Mouse (Mus musculus) limb, embryonic 12.5 days (tissue): ENCODE results near the gene Sbno1. TPM values are rescaled to one million over a fixed set of nuclear protein-coding genes. Genes with fewer than 3 reads are reported as not detected.
"Not testable (repeated sequence)": the region's sequence is repeated elsewhere in the genome, so short reads cannot be mapped to it uniquely, and the experiment has no call there.

Source experiments
- ATAC-seq: fragments of 200-750 bp; cut with Nextera tagmentation; 2 replicates; pipeline ENCODE4 v1.8.0; 2017; ENCODE audit warnings: low read depth, moderate TSS enrichment; ENCODE audit not compliant: insufficient number of reproducible peaks, insufficient read depth, low FRiP score, low TSS enrichment
- H3K27ac ChIP-seq: fragments of 300-500 bp; sonication (generic); 2 replicates; pipeline ENCODE4 v1.5.1; 2016; ENCODE audit warnings: mild to moderate bottlenecking, moderate library complexity
- H3K27me3 ChIP-seq: fragments of 300-500 bp; sonication (generic); 2 replicates; pipeline ENCODE4 v1.6.1; 2016; ENCODE audit warnings: mild to moderate bottlenecking, moderate library complexity
- H3K36me3 ChIP-seq: fragments of 300-500 bp; sonication (generic); 2 replicates; pipeline ENCODE4 v1.6.1; 2016; ENCODE audit warnings: mild to moderate bottlenecking, moderate library complexity
- H3K4me1 ChIP-seq: fragments of 300-500 bp; sonication (generic); replicated peaks from 2 replicates; pipeline ENCODE4 v1.6.1; 2016
- H3K4me2 ChIP-seq: fragments of 300-500 bp; sonication (generic); 2 replicates; pipeline ENCODE4 v1.6.1; 2016; ENCODE audit warnings: mild to moderate bottlenecking, moderate library complexity
- H3K4me3 ChIP-seq: fragments of 300-500 bp; sonication (generic); replicated peaks from 2 replicates; pipeline ENCODE4 v1.5.1; 2016; ENCODE audit warnings: mild to moderate bottlenecking
- H3K9ac ChIP-seq: fragments of 300-500 bp; sonication (generic); replicated peaks from 2 replicates; pipeline ENCODE4 v1.6.1; 2016; ENCODE audit warnings: mild to moderate bottlenecking, moderate library complexity
- H3K9me3 ChIP-seq: fragments of 300-500 bp; sonication (generic); 2 replicates; pipeline ENCODE4 v1.6.1; 2016; ENCODE audit warnings: mild to moderate bottlenecking, moderate library complexity
- WGBS: fragments of 180-500 bp; shearing (Covaris S2); methylation state at CpG from one replicate; pipeline ENCODE4 v1.1.7; 2016; 5-methylcytosine and 5-hydroxymethylcytosine counted together
- polyA plus RNA-seq: library from polyadenylated mRNA; unstranded; fragments of >200 nt; fragmentation: Nextera tagmentation; extraction: Ambion mirVana; gene quantifications from 2 replicates; pipeline ENCODE4 v1.2.1, GENCODE M21; 2016

Sbno1 gene
- 89.0 and 109 TPM in 2 replicates for polyA plus RNA-seq

GRCm38 (mm10) chr5:124425412-124426259, at the start of gene Sbno1:
TSS of gene Sbno1 (minus strand) at chr5:124426001.
- H3K4me3 ChIP-seq = peak within 1 kb of the TSS; percentile 99
- no peaks in the 10 kb centered on the region for H3K27me3 ChIP-seq
- H3K9me3 ChIP-seq = no peaks in the 10 kb centered on the region
- peaks cover 7% of the 10 kb centered on the region for H3K4me1 ChIP-seq
- 1% methylated on average over 59 of the region's 81 CpGs for WGBS
- H3K4me2 ChIP-seq = peak within 1 kb of the TSS; percentile 92
- peak; percentile 90 for ATAC-seq
- peak within 1 kb of the TSS; percentile 94 for H3K9ac ChIP-seq
- H3K36me3 ChIP-seq = peaks cover 7% of the 10 kb centered on the region; the same call in 1 of the 2 replicates
- H3K27ac ChIP-seq = peak within 1 kb of the TSS; percentile 82

GRCm38 (mm10) chr5:124470591-124471171, 44.9 kb upstream of the Sbno1 start:
- Histone ChIP-seq H3K27me3 (no peaks in the 10 kb centered on the region), H3K4me2 (no peak overlapping the region), H3K27ac (no peak overlapping the region), H3K9ac (no peak overlapping the region), H3K4me1 (peaks cover 5% of the 10 kb centered on the region; the same call in 1 of the 2 replicates), H3K9me3 (no peaks in the 10 kb centered on the region), H3K36me3 (peaks cover 49% of the 10 kb centered on the region), H3K4me3 (no peak overlapping the region)
- ATAC-seq = no peak
- 87% methylated on average over 6 of the region's 6 CpGs for WGBS

GRCm38 (mm10) chr5:124469486-124469885, 43.7 kb upstream of the Sbno1 start:
- Histone ChIP-seq H3K27ac (no peak overlapping the region), H3K4me3 (no peak overlapping the region), H3K27me3 (no peaks in the 10 kb centered on the region), H3K4me2 (no peak overlapping the region), H3K4me1 (no peaks in the 10 kb centered on the region), H3K9me3 (no peaks in the 10 kb centered on the region), H3K36me3 (peaks cover 55% of the 10 kb centered on the region), H3K9ac (no peak overlapping the region)
- WGBS = 85% methylated on average over 6 of the region's 6 CpGs
- no peak for ATAC-seq

GRCm38 (mm10) chr5:124468365-124468764, 42.6 kb upstream of the Sbno1 start:
- Histone ChIP-seq H3K27ac (no peak overlapping the region), H3K9ac (no peak overlapping the region), H3K9me3 (no peaks in the 10 kb centered on the region), H3K4me2 (no peak overlapping the region), H3K27me3 (no peaks in the 10 kb centered on the region), H3K4me1 (no peaks in the 10 kb centered on the region), H3K4me3 (no peak overlapping the region), H3K36me3 (peaks cover 60% of the 10 kb centered on the region)
- ATAC-seq = no peak
- 91% methylated on average over 7 of the region's 7 CpGs for WGBS

- H3K27ac ChIP-seq = no peak overlapping the region
- no peak overlapping the region for H3K4me3 ChIP-seq
- no peak overlapping the region for H3K4me2 ChIP-seq
- H3K9me3 ChIP-seq = no peaks in the 10 kb centered on the region
- no peak overlapping the region for H3K9ac ChIP-seq
- WGBS = 88% methylated on average over 1 of the region's 1 CpGs
- H3K27me3 ChIP-seq = no peaks in the 10 kb centered on the region
- no peaks in the 10 kb centered on the region for H3K4me1 ChIP-seq
- ATAC-seq = no peak
- H3K36me3 ChIP-seq = peaks cover 64% of the 10 kb centered on the region
Measured at GRCm38 (mm10) chr5:124467766-124468165, 42.0 kb upstream of the Sbno1 start.

- Histone ChIP-seq H3K27ac (no peak overlapping the region), H3K36me3 (peaks cover 87% of the 10 kb centered on the region), H3K27me3 (no peaks in the 10 kb centered on the region), H3K4me3 (no peak overlapping the region), H3K4me1 (no peaks in the 10 kb centered on the region), H3K9ac (no peak overlapping the region), H3K9me3 (no peaks in the 10 kb centered on the region), H3K4me2 (no peak overlapping the region)
- ATAC-seq = no peak
Measured at GRCm38 (mm10) chr5:124464905-124465304, 39.1 kb upstream of the Sbno1 start.

- peaks cover 88% of the 10 kb centered on the region for H3K36me3 ChIP-seq
- H3K9me3 ChIP-seq = no peaks in the 10 kb centered on the region
- whole genome bisulfite sequencing = 85% methylated on average over 5 of the region's 5 CpGs
Measured at GRCm38 (mm10) chr5:124463462-124463861, 37.7 kb upstream of the Sbno1 start.

GRCm38 (mm10) chr5:124462297-124463025, 36.7 kb upstream of the Sbno1 start:
- peaks cover 88% of the 10 kb centered on the region for H3K36me3 ChIP-seq
- WGBS = 91% methylated on average over 8 of the region's 8 CpGs
- H3K27me3 ChIP-seq = no peaks in the 10 kb centered on the region
- no peaks in the 10 kb centered on the region for H3K9me3 ChIP-seq
- H3K4me1 ChIP-seq = no peaks in the 10 kb centered on the region
- no peak overlapping the region for H3K4me3 ChIP-seq
- H3K4me2 ChIP-seq = no peak overlapping the region
- no peak overlapping the region for H3K27ac ChIP-seq
- no peak overlapping the region for H3K9ac ChIP-seq
- no peak for ATAC-seq

More at GRCm38 (mm10) chr5:124463462-124463861, 37.7 kb upstream of the Sbno1 start:
- Histone ChIP-seq H3K4me2 (no peak overlapping the region), H3K27ac (no peak overlapping the region), H3K4me3 (no peak overlapping the region), H3K9ac (no peak overlapping the region), H3K4me1 (no peaks in the 10 kb centered on the region), H3K27me3 (no peaks in the 10 kb centered on the region)
- ATAC-seq = no peak

GRCm38 (mm10) chr5:124460922-124461321, 35.1 kb upstream of the Sbno1 start:
- not testable (repeated sequence) for H3K27ac ChIP-seq, H3K9me3 ChIP-seq, H3K4me1 ChIP-seq, H3K9ac ChIP-seq, H3K27me3 ChIP-seq, ATAC-seq, H3K4me2 ChIP-seq, H3K4me3 ChIP-seq
- H3K36me3 ChIP-seq = peaks cover 89% of the 10 kb centered on the region
- WGBS = 93% methylated on average over 14 of the region's 14 CpGs

GRCm38 (mm10) chr5:124456762-124457161, 31.0 kb upstream of the Sbno1 start:
- 97% methylated on average over 6 of the region's 6 CpGs for WGBS
- no peak for ATAC-seq
- H3K36me3 ChIP-seq = peaks cover 98% of the 10 kb centered on the region

GRCm38 (mm10) chr5:124454082-124454419, 28.2 kb upstream of the Sbno1 start:
- Histone ChIP-seq H3K9ac (no peak overlapping the region), H3K27me3 (no peaks in the 10 kb centered on the region), H3K36me3 (peaks cover 98% of the 10 kb centered on the region), H3K4me3 (no peak overlapping the region; the same call in 1 of the 2 replicates), H3K4me2 (no peak overlapping the region), H3K27ac (no peak overlapping the region), H3K4me1 (0 out of 2 replicates have a peak, but pooled peaks cover 7% of the 10 kb centered on the region), H3K9me3 (no peaks in the 10 kb centered on the region)
- 92% methylated on average over 1 of the region's 1 CpGs for WGBS
- ATAC-seq = no peak

More at GRCm38 (mm10) chr5:124456762-124457161, 31.0 kb upstream of the Sbno1 start:
- Histone ChIP-seq H3K27ac (no peak overlapping the region), H3K4me1 (no peaks in the 10 kb centered on the region), H3K4me2 (no peak overlapping the region), H3K9me3 (no peaks in the 10 kb centered on the region), H3K9ac (no peak overlapping the region), H3K27me3 (no peaks in the 10 kb centered on the region), H3K4me3 (no peak overlapping the region)
